Mouse (Mus musculus): ENCODE results near the gene Eef1b2. TPM values are rescaled to one million over a fixed set of nuclear protein-coding genes. Genes with fewer than 3 reads are reported as not detected.

Eef1b2 gene
- polyA plus RNA-seq, 1 experiment from 2014 or later = 315 TPM

DNA sequence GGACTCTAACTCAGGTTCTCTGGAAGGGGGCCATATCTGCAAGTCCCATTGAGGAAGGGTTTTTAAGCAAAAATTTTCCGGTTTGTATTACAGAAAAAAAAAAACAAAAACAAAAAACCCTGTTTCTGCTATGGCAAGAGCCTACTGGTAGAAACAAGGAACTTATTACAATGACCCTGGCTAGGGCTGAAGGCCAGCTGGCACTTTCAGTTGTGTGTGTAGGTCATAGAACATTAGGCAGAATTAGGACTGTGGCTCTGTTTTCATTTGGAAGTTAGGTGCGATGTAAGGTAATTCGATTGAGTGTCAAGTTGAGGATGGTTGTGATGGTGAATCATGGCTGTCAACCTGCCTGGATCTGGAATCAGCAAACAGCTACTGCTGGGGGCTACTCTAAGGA is 11.9 kb downstream of the Eef1b2 start:
- WGBS = 90% methylated on average over 3 of the region's 3 CpGs
- ATAC-seq = no peak

DNA sequence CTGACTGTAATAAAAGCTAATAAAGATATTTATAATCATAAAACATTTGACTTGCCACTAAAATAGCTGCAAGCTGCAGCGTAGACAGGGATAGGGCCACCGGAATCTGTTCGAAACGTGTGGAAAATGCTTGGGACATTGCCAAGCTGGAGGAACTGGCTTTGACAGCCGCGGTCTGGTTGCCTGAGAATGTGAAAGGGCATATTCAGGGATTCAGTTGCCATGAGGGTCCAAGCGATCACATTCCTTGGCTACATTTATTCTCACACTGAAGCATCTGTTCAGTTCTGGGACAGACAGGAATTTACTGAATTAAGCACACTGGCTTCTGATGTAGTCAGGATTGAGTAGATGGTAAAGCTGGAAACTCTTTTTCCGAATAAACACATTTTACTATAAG is 14.2 kb downstream of the Eef1b2 start:
- no peak overlapping the region for H3K4me3 ChIP-seq (ENCODE audit: low read depth, low read length)
- H3K27me3 ChIP-seq (replicated peaks; ENCODE audit: insufficient read depth, low read length) = no peaks in the 10 kb centered on the region
- DNase-seq (ENCODE audit: low spot score) (no peak), ATAC-seq (no peak)
- no peak overlapping the region for H3K4me2 ChIP-seq (replicated peaks; ENCODE audit: low read depth, low read length)
- TF ChIP-seq EP300 (IDR thresholded peaks at IDR 0.05) (no peak), CTCF (IDR thresholded peaks at IDR 0.05) (no peak)
- WGBS = 53% methylated on average over 8 of the region's 8 CpGs
- H3K9me3 ChIP-seq (ENCODE audit: low read length) = no peaks in the 10 kb centered on the region
- H3K9ac ChIP-seq (replicated peaks; ENCODE audit: low read depth) = no peak overlapping the region
- no peaks in the 10 kb centered on the region for H3K4me1 ChIP-seq (ENCODE audit: insufficient read depth, low read depth, low read length)
- no peaks in the 10 kb centered on the region for H3K36me3 ChIP-seq (ENCODE audit: insufficient read depth, low read length)
- no peak overlapping the region for H3K27ac ChIP-seq (ENCODE audit: low read length)

More for the DNA sequence above, 11.9 kb downstream of the Eef1b2 start:
- no peaks in the 10 kb centered on the region for H3K36me3 ChIP-seq (ENCODE audit: insufficient read depth, low read length)
- no peak overlapping the region for H3K4me2 ChIP-seq (replicated peaks; ENCODE audit: low read depth, low read length)
- TF ChIP-seq CTCF (IDR thresholded peaks at IDR 0.05) = no peak
- TF ChIP-seq EP300 (IDR thresholded peaks at IDR 0.05) = no peak
- DNase-seq (ENCODE audit: low spot score) = no peak
- H3K27me3 ChIP-seq (replicated peaks; ENCODE audit: insufficient read depth, low read length) = no peaks in the 10 kb centered on the region
- no peak overlapping the region for H3K9ac ChIP-seq (replicated peaks; ENCODE audit: low read depth)
- H3K4me3 ChIP-seq (ENCODE audit: low read depth, low read length) = no peak overlapping the region
- H3K9me3 ChIP-seq (ENCODE audit: low read length) = no peaks in the 10 kb centered on the region
- H3K27ac ChIP-seq (ENCODE audit: low read length) = no peak overlapping the region
- no peaks in the 10 kb centered on the region for H3K4me1 ChIP-seq (ENCODE audit: insufficient read depth, low read depth, low read length)

DNA sequence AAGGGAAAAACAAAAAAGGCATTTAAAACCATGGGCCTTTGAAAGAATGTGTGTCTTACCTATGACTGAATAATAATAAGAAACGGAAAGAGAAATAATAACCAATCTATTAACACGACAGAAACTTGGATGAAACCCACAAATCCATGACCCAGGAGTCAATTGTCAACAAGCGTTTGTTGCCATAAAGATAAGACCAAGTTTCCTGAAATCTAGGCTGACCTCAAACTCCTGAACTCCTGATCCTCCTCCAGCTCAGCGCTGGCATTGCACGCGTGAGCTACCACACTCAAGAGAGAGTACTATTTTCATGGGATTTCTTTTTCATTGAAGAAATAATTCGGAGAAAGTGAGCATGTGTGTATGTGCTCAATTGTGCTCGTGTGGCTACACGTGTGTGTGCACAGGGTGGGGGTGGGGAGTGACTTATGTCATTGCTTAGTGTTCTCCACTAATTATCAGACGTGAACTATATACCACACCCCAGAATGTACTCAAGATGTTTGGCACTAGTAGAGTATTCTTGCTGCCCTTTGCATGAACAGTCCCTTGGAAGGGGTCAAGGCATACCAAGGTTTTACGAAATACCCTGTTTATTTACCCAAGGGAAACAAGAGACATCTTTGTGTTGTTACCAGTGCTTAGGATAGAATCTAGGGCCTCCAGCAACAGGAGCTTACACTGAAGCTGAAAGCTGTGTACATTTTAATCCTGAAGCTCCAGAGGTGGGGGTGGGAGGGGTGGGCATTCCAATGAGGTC is 15.9 kb downstream of the Eef1b2 start:
- TF ChIP-seq EP300 (IDR thresholded peaks at IDR 0.05) (no peak; the same call in 1 of the 2 replicates), CTCF (IDR thresholded peaks at IDR 0.05) (no peak)
- peak; percentile 57 for ATAC-seq
- Histone ChIP-seq H3K9ac (replicated peaks; ENCODE audit: low read depth) (no peak overlapping the region), H3K27ac (ENCODE audit: low read length) (no peak overlapping the region), H3K36me3 (ENCODE audit: insufficient read depth, low read length) (no peaks in the 10 kb centered on the region), H3K4me2 (replicated peaks; ENCODE audit: low read depth, low read length) (no peak overlapping the region), H3K4me3 (ENCODE audit: low read depth, low read length) (no peak overlapping the region), H3K27me3 (replicated peaks; ENCODE audit: insufficient read depth, low read length) (no peaks in the 10 kb centered on the region), H3K4me1 (ENCODE audit: insufficient read depth, low read depth, low read length) (no peaks in the 10 kb centered on the region), H3K9me3 (ENCODE audit: low read length) (no peaks in the 10 kb centered on the region)
- DNase-seq (ENCODE audit: low spot score) = peak; percentile 50
- 58% methylated on average over 11 of the region's 11 CpGs for WGBS

- no peak for TF ChIP-seq CTCF (IDR thresholded peaks at IDR 0.05)
- peak; percentile 20; the same call in 1 of the 2 replicates for TF ChIP-seq EP300 (IDR thresholded peaks at IDR 0.05)
- ATAC-seq (peak; percentile 60), DNase-seq (ENCODE audit: low spot score) (peak; percentile 43)
- no peak overlapping the region for H3K4me3 ChIP-seq (ENCODE audit: low read depth, low read length)
- H3K36me3 ChIP-seq (ENCODE audit: insufficient read depth, low read length) = no peaks in the 10 kb centered on the region
- no peak overlapping the region for H3K9ac ChIP-seq (replicated peaks; ENCODE audit: low read depth)
- no peak overlapping the region for H3K4me2 ChIP-seq (replicated peaks; ENCODE audit: low read depth, low read length)
- no peak overlapping the region for H3K27ac ChIP-seq (ENCODE audit: low read length)
- H3K4me1 ChIP-seq (ENCODE audit: insufficient read depth, low read depth, low read length) = no peaks in the 10 kb centered on the region
- no peaks in the 10 kb centered on the region for H3K27me3 ChIP-seq (replicated peaks; ENCODE audit: insufficient read depth, low read length)
- WGBS = 35% methylated on average over 5 of the region's 5 CpGs
- no peaks in the 10 kb centered on the region for H3K9me3 ChIP-seq (ENCODE audit: low read length)
Measured at GRCm38 (mm10) chr1:63195848-63196512, 19.4 kb downstream of the Eef1b2 start.

GRCm38 (mm10) chr1:63199387-63199786 is 22.8 kb downstream of the Eef1b2 start:
- Histone ChIP-seq H3K36me3 (ENCODE audit: insufficient read depth, low read length) (no peaks in the 10 kb centered on the region), H3K27ac (ENCODE audit: low read length) (no peak overlapping the region), H3K9me3 (ENCODE audit: low read length) (no peaks in the 10 kb centered on the region), H3K27me3 (replicated peaks; ENCODE audit: insufficient read depth, low read length) (no peaks in the 10 kb centered on the region), H3K4me1 (ENCODE audit: insufficient read depth, low read depth, low read length) (no peaks in the 10 kb centered on the region), H3K4me3 (ENCODE audit: low read depth, low read length) (no peak overlapping the region), H3K9ac (replicated peaks; ENCODE audit: low read depth) (no peak overlapping the region), H3K4me2 (replicated peaks; ENCODE audit: low read depth, low read length) (no peak overlapping the region)
- TF ChIP-seq EP300 (IDR thresholded peaks at IDR 0.05) = no peak
- TF ChIP-seq CTCF (IDR thresholded peaks at IDR 0.05) = no peak
- peak; percentile 37 for DNase-seq (ENCODE audit: low spot score)
- ATAC-seq = no peak; the same call in 1 of the 2 replicates
- 69% methylated on average over 6 of the region's 6 CpGs for WGBS

DNA sequence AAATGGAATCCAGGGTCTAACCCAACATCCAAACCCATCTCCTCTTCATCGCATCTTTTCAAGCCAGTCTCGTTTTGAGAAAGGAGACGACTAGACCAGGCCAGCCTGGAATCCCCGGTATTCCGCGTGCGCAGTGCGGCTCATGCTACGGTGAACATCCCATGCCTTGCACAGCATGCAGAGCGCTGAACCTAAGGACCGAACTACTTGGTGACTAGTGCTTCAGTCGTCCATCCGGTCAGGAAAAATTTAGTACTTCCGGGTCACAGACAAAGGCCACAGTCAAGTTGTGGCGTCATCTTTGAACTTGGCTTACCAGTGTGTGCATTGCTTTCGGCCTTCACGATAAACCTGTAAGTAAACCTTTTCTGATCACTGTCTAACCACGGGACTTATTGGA is 23.7 kb downstream of the Eef1b2 start:
- H3K27me3 ChIP-seq (replicated peaks; ENCODE audit: insufficient read depth, low read length) = no peaks in the 10 kb centered on the region
- no peak for TF ChIP-seq EP300 (IDR thresholded peaks at IDR 0.05)
- TF ChIP-seq CTCF (IDR thresholded peaks at IDR 0.05) = no peak
- H3K27ac ChIP-seq (ENCODE audit: low read length) = no peak overlapping the region
- DNase-seq (ENCODE audit: low spot score) (no peak), ATAC-seq (no peak)
- H3K4me1 ChIP-seq (ENCODE audit: insufficient read depth, low read depth, low read length) = no peaks in the 10 kb centered on the region
- 92% methylated on average over 18 of the region's 18 CpGs for WGBS
- no peaks in the 10 kb centered on the region for H3K9me3 ChIP-seq (ENCODE audit: low read length)
- no peak overlapping the region for H3K4me2 ChIP-seq (replicated peaks; ENCODE audit: low read depth, low read length)
- H3K4me3 ChIP-seq (ENCODE audit: low read depth, low read length) = no peak overlapping the region
- no peak overlapping the region for H3K9ac ChIP-seq (replicated peaks; ENCODE audit: low read depth)
- no peaks in the 10 kb centered on the region for H3K36me3 ChIP-seq (ENCODE audit: insufficient read depth, low read length)
